Mouse (Mus musculus): ENCODE data around the gene Rassf2.

DNA sequence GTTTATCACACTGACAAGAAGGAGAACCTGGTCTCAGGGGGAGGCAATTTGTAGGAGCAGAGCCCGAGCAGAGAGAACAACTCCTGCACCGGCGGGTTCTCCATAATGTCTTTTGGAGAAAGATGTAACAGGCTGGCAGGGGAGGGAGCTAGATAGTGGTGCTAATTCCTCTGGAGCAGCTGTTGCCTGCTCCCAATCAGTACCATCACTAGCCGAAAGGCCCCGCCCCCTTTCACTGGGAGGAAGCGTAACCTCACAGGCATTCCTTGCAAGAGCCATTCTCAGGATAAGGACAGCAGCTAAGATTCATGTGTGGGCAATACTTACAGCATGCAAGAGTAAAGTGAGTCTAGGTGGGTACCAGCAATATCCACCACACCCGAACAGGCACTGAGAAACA lies 12.4 kb downstream of the Rassf2 start:
- TF ChIP-seq TAL1 (IDR thresholded peaks at IDR 0.05; ENCODE audit: low read length) (no peak), GATA1 (IDR thresholded peaks at IDR 0.05; ENCODE audit: low read length) (no peak)

Measured in erythroblast, embryonic 14.5 days (primary cell).